Mouse (Mus musculus) myocyte (in vitro differentiated cells): Measurements from ENCODE around the gene Rab4a.

ENCODE experiments used
- E2F4 ChIP-seq: IDR thresholded peaks from one replicate; pipeline ENCODE4 v1.6.1; 2011; ENCODE audit warnings: mild to moderate bottlenecking, control low read depth, moderate library complexity; ENCODE audit not compliant: insufficient read depth
- MAX ChIP-seq: IDR thresholded peaks from one replicate; pipeline ENCODE4 v1.6.1; 2011; ENCODE audit warnings: low read depth, mild to moderate bottlenecking, control low read depth
- MYOD1 ChIP-seq, 3 experiments: IDR thresholded peaks; one replicate each; pipeline ENCODE4 v1.6.1; 2011; ENCODE audit warnings: control low read depth in 2 of 3, low read depth in 2 of 3, mild to moderate bottlenecking in 2 of 3, moderate library complexity in 1 of 3; ENCODE audit not compliant: insufficient read length in 2 of 3, control insufficient read depth in 1 of 3
- POLR2A ChIP-seq: IDR thresholded peaks from one replicate; pipeline ENCODE4 v1.6.1; 2011; ENCODE audit warnings: low read depth, mild to moderate bottlenecking, control low read depth, moderate library complexity; ENCODE audit not compliant: insufficient read length
- POLR2AphosphoS2 ChIP-seq: IDR thresholded peaks from one replicate; pipeline ENCODE4 v1.6.1; 2011; ENCODE audit warnings: low read depth, control low read depth; ENCODE audit not compliant: insufficient read length
- SRF ChIP-seq: IDR thresholded peaks from one replicate; pipeline ENCODE4 v1.6.1; 2011; ENCODE audit warnings: low read depth; ENCODE audit not compliant: control insufficient read depth, insufficient read length
- USF1 ChIP-seq: IDR thresholded peaks from one replicate; pipeline ENCODE4 v1.6.1; 2011; ENCODE audit warnings: low read depth, mild to moderate bottlenecking, control low read depth, moderate library complexity

DNA sequence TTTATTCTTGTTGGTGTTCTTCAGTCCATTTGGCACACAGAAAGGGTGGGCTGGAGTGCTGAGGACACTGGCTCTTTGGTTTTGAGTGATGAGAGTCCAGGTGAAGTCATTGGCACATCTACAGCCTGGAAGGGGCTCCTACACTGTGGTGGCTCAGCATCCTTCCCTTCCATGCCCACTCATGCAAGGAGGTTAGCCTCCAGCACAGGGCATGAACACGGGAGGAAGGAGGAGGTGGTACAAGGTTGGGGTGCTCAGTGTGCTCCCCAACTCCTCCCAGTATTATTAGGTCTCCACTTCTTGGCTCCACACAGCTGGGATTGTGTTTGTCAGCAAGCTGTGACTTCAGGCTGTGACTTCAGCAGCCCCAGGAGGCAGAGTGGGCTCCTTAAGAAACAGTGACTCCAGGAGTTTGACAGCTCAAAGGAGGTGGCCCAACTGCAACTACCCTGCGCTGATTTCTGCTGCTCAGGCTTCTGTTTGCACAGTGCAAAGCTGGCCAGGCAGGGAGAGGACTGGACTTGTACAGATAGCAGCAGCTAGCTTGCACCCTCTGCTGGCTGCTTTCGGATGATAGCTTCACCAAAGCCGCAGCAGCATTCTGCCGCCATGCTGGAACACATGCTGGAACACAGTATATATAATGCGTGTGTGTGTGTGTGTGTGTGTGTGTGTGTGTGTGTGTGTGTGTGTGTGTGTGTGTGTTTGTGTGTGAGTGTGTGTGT, 22.1 kb upstream of the Rab4a start:
- TF ChIP-seq POLR2A (no peak), MYOD1 (IDR thresholded peaks at IDR 0.05; ENCODE audit: control insufficient read depth in 1 of 3, insufficient read length in 2 of 3, low read depth in 2 of 3) (no peak), E2F4 (no peak), MAX (no peak), SRF (no peak), POLR2AphosphoS2 (no peak), USF1 (no peak)
